Mouse (Mus musculus): Measurements from ENCODE around the gene Adora1. TPM values are rescaled to one million over a fixed set of nuclear protein-coding genes. Genes with fewer than 3 reads are reported as not detected.

The Adora1 gene
- total RNA-seq, 1 experiment from 2014 or later, result not detected

GRCm38 (mm10) chr1:134198197-134198995 is 36.8 kb downstream of the Adora1 start:
- ATAC-seq (ENCODE audit: extremely low read depth, insufficient number of reproducible peaks, low FRiP score, poor library complexity, severe bottlenecking), result no peak

GRCm38 (mm10) chr1:134197325-134197982 is 37.8 kb downstream of the Adora1 start:
- no peak for ATAC-seq (ENCODE audit: extremely low read depth, insufficient number of reproducible peaks, low FRiP score, poor library complexity, severe bottlenecking)

GRCm38 (mm10) chr1:134196386-134196785 is 38.8 kb downstream of the Adora1 start:
- peak; percentile 89 for ATAC-seq (ENCODE audit: extremely low read depth, insufficient number of reproducible peaks, low FRiP score, poor library complexity, severe bottlenecking)

GRCm38 (mm10) chr1:134195979-134196378 is 39.3 kb downstream of the Adora1 start:
- ATAC-seq (ENCODE audit: extremely low read depth, insufficient number of reproducible peaks, low FRiP score, poor library complexity, severe bottlenecking), result no peak

- ATAC-seq (ENCODE audit: extremely low read depth, insufficient number of reproducible peaks, low FRiP score, poor library complexity, severe bottlenecking), result no peak
Observed at GRCm38 (mm10) chr1:134195571-134195970, 39.7 kb downstream of the Adora1 start.

GRCm38 (mm10) chr1:134195117-134195516 is 40.1 kb downstream of the Adora1 start:
- no peak for ATAC-seq (ENCODE audit: extremely low read depth, insufficient number of reproducible peaks, low FRiP score, poor library complexity, severe bottlenecking)

GRCm38 (mm10) chr1:134194298-134195022 is 40.8 kb downstream of the Adora1 start:
- no peak for ATAC-seq (ENCODE audit: extremely low read depth, insufficient number of reproducible peaks, low FRiP score, poor library complexity, severe bottlenecking)

- ATAC-seq (ENCODE audit: extremely low read depth, insufficient number of reproducible peaks, low FRiP score, poor library complexity, severe bottlenecking), result no peak
Observed at GRCm38 (mm10) chr1:134193674-134194197, 41.5 kb downstream of the Adora1 start.

- ATAC-seq (ENCODE audit: extremely low read depth, insufficient number of reproducible peaks, low FRiP score, poor library complexity, severe bottlenecking), result no peak
Observed at GRCm38 (mm10) chr1:134193126-134193525, 42.1 kb downstream of the Adora1 start, which contains the start of gene Mybph. Gene Mybph, plus strand, starts transcription at chr1:134193448.

- no peak for ATAC-seq (ENCODE audit: extremely low read depth, insufficient number of reproducible peaks, low FRiP score, poor library complexity, severe bottlenecking)
Observed at GRCm38 (mm10) chr1:134192024-134192423, 43.2 kb downstream of the Adora1 start.

GRCm38 (mm10) chr1:134191192-134191591 is 44.0 kb downstream of the Adora1 start:
- no peak for ATAC-seq (ENCODE audit: extremely low read depth, insufficient number of reproducible peaks, low FRiP score, poor library complexity, severe bottlenecking)

GRCm38 (mm10) chr1:134188989-134189729 is 46.1 kb downstream of the Adora1 start:
- peak; percentile 40; the same call in 1 of the 2 replicates for ATAC-seq (ENCODE audit: extremely low read depth, insufficient number of reproducible peaks, low FRiP score, poor library complexity, severe bottlenecking)

GRCm38 (mm10) chr1:134188217-134188616 is 47.0 kb downstream of the Adora1 start:
- ATAC-seq (ENCODE audit: extremely low read depth, insufficient number of reproducible peaks, low FRiP score, poor library complexity, severe bottlenecking), result no peak

GRCm38 (mm10) chr1:134184089-134184488 is 51.1 kb downstream of the Adora1 start:
- no peak for ATAC-seq (ENCODE audit: extremely low read depth, insufficient number of reproducible peaks, low FRiP score, poor library complexity, severe bottlenecking)

GRCm38 (mm10) chr1:134182025-134182424 is 53.2 kb downstream of the Adora1 start, which contains the start of gene Chil1:
Gene Chil1, plus strand, starts transcription at chr1:134182176.
- ATAC-seq (ENCODE audit: extremely low read depth, insufficient number of reproducible peaks, low FRiP score, poor library complexity, severe bottlenecking), result no peak

- ATAC-seq (ENCODE audit: extremely low read depth, insufficient number of reproducible peaks, low FRiP score, poor library complexity, severe bottlenecking), result no peak
Observed at GRCm38 (mm10) chr1:134177976-134178375, 57.3 kb downstream of the Adora1 start.

GRCm38 (mm10) chr1:134173081-134173480 is 62.1 kb downstream of the Adora1 start:
- no peak for ATAC-seq (ENCODE audit: extremely low read depth, insufficient number of reproducible peaks, low FRiP score, poor library complexity, severe bottlenecking)

- ATAC-seq (ENCODE audit: extremely low read depth, insufficient number of reproducible peaks, low FRiP score, poor library complexity, severe bottlenecking), result no peak
Observed at GRCm38 (mm10) chr1:134168985-134169697, 66.1 kb downstream of the Adora1 start.

Data from neutrophil, adult 5-6 weeks (primary cell).